Mouse (Mus musculus): ENCODE measurements at regions not wholly inside any gene's neighbourhood (a gene's known extent, or its start where the extent isn't known, plus 50 kb on each side); places are given as distances from the start of the nearest gene placed in this dataset.

DNA sequence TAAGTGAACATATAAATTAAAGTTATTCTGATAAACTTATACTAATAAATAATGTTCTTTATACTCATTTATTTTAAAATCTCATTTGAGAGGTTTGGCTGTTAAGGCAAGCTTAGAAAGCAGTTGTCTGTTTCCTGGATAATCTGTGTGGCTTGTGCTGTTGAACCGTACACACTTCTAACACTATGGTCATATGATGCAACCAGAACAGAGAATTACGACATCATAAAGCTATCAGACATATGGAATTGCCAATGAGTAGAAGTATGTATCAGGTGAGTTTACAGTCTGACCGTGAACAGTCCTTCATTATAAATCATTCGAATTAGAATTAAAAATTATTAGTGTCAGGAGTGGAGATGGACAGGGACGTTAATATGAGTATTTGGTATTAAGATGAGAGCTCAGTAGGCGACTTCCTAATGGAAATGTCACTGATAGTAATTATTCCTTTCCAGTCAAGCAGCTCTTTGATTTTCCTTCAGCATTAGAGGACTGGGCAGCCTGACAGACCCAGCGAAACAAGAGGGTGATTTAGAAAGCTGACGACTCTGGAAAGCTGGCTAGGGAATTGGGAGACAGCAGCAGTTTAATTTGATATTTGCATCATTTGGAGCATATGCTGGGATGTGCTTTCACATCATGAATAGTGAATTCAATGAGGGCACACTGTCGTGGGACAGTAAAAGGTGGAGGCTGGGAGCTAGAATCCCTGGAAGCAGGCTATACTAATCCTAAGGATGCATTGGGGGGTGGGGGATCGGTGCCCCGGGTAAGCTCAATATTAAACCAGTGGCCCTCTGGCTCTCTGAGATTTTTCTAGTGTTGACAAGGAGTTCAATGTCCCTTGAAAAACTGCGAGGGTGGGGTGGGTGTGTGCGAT is 130.6 kb upstream of the Trpm3 start:
- H3K27me3 ChIP-seq (ENCODE audit: control insufficient read depth in 1 of 2, insufficient read depth in 2 of 2, low read length in 2 of 2), result no peaks in the 10 kb centered on the region

GRCm38 (mm10) chr19:22010239-22010638 is 128.6 kb upstream of the Trpm3 start:
- TF ChIP-seq MAX (IDR thresholded peaks at IDR 0.05; ENCODE audit: low read length), result no peak
- TF ChIP-seq MYC (IDR thresholded peaks at IDR 0.05; ENCODE audit: low read depth, low read length), result no peak
- TF ChIP-seq E2F4 (IDR thresholded peaks at IDR 0.05; ENCODE audit: borderline replicate concordance, low read depth, low read length), result no peak
- no peak for TF ChIP-seq MYB (IDR thresholded peaks at IDR 0.05; ENCODE audit: low read depth, low read length)
- no peak for TF ChIP-seq CHD2 (IDR thresholded peaks at IDR 0.05; ENCODE audit: low read length)
- no peak for TF ChIP-seq UBTF (IDR thresholded peaks at IDR 0.05; ENCODE audit: borderline replicate concordance, insufficient read depth, low read depth, low read length)
- no peak for TF ChIP-seq EP300 (IDR thresholded peaks at IDR 0.05; ENCODE audit: low read depth in 1 of 2, low read length in 2 of 2)
- no peak for TF ChIP-seq ZNF384 (IDR thresholded peaks at IDR 0.05; ENCODE audit: low read depth, low read length)
- TF ChIP-seq NRF1 (IDR thresholded peaks at IDR 0.05; ENCODE audit: insufficient read depth, low read depth, low read length, poor library complexity, severe bottlenecking), result no peak
- TF ChIP-seq ELF1 (IDR thresholded peaks at IDR 0.05; ENCODE audit: low read depth, low read length), result no peak
- no peak for TF ChIP-seq POLR2A (IDR thresholded peaks at IDR 0.05; ENCODE audit: control insufficient read depth in 1 of 2, insufficient read depth in 1 of 2, low read depth in 1 of 2, low read length in 2 of 2, poor library complexity in 1 of 2)
- Histone ChIP-seq H3K9me3 (replicated peaks; ENCODE audit: insufficient read depth, low read length) (no peaks in the 10 kb centered on the region), H3K27me3 (ENCODE audit: control insufficient read depth in 1 of 2, insufficient read depth in 2 of 2, low read length in 2 of 2) (no peaks in the 10 kb centered on the region), H3K4me1 (ENCODE audit: control insufficient read depth in 1 of 2, insufficient read depth in 2 of 2, low read length in 2 of 2) (no peaks in the 10 kb centered on the region), H3K27ac (ENCODE audit: control insufficient read depth, low read depth, low read length) (no peak overlapping the region), H3K79me2 (ENCODE audit: control insufficient read depth, insufficient read depth, low read length, poor library complexity) (no peaks in the 10 kb centered on the region), H3K9ac (ENCODE audit: control insufficient read depth, low read depth, low read length, poor library complexity, severe bottlenecking) (no peak overlapping the region), H3K36me3 (ENCODE audit: control insufficient read depth in 1 of 2, insufficient read depth in 2 of 2, low read length in 2 of 2) (no peaks in the 10 kb centered on the region), H3K4me3 (ENCODE audit: control insufficient read depth in 1 of 2, insufficient read depth in 1 of 2, low read depth in 2 of 2, low read length in 2 of 2) (no peak overlapping the region)
- DNase-seq (ENCODE audit: low read depth, low spot score), result no peak

More for the DNA sequence above, 130.6 kb upstream of the Trpm3 start:
- no peaks in the 10 kb centered on the region for H3K79me2 ChIP-seq (ENCODE audit: control insufficient read depth, insufficient read depth, low read length, poor library complexity)
- no peaks in the 10 kb centered on the region for H3K4me1 ChIP-seq (ENCODE audit: control insufficient read depth in 1 of 2, insufficient read depth in 2 of 2, low read length in 2 of 2)
- H3K9me3 ChIP-seq (replicated peaks; ENCODE audit: insufficient read depth, low read length), result no peaks in the 10 kb centered on the region
- TF ChIP-seq POLR2AphosphoS2 (IDR thresholded peaks at IDR 0.05; ENCODE audit: low read length) (no peak), NRF1 (IDR thresholded peaks at IDR 0.05; ENCODE audit: insufficient read depth, low read depth, low read length, poor library complexity, severe bottlenecking) (no peak), USF2 (IDR thresholded peaks at IDR 0.05; ENCODE audit: borderline replicate concordance in 1 of 2, insufficient read depth in 1 of 2, low read depth in 1 of 2, low read length in 2 of 2) (no peak), EP300 (IDR thresholded peaks at IDR 0.05; ENCODE audit: low read depth in 1 of 2, low read length in 2 of 2) (no peak), CHD2 (IDR thresholded peaks at IDR 0.05; ENCODE audit: low read length) (no peak), E2F4 (IDR thresholded peaks at IDR 0.05; ENCODE audit: borderline replicate concordance, low read depth, low read length) (no peak)
- H3K4me3 ChIP-seq (ENCODE audit: control insufficient read depth in 1 of 2, insufficient read depth in 1 of 2, low read depth in 2 of 2, low read length in 2 of 2), result no peak overlapping the region
- DNase-seq (ENCODE audit: low read depth, low spot score), result peak; percentile 6
- no peak overlapping the region for H3K27ac ChIP-seq (ENCODE audit: control insufficient read depth, low read depth, low read length)
- H3K9ac ChIP-seq (ENCODE audit: control insufficient read depth, low read depth, low read length, poor library complexity, severe bottlenecking), result no peak overlapping the region
- H3K36me3 ChIP-seq (ENCODE audit: control insufficient read depth in 1 of 2, insufficient read depth in 2 of 2, low read length in 2 of 2), result no peaks in the 10 kb centered on the region

All from MEL (cell line).